Mouse (Mus musculus) midbrain, embryonic 15.5 days (tissue): ENCODE measurements around the gene Trpm4. TPM values are rescaled to one million over a fixed set of nuclear protein-coding genes. Genes with fewer than 3 reads are reported as not detected.

Experiments used
- ATAC-seq: fragments of 200-750 bp; cut with Nextera tagmentation; replicated peaks from 2 replicates; pipeline ENCODE4 v1.8.0; 2017; ENCODE audit warnings: moderate TSS enrichment
- H3K27ac ChIP-seq: fragments of 300-500 bp; sonication (generic); 2 replicates; pipeline ENCODE4 v1.5.1; 2015; ENCODE audit warnings: mild to moderate bottlenecking, inconsistent platforms
- H3K27me3 ChIP-seq: fragments of 300-500 bp; sonication (generic); replicated peaks from 2 replicates; pipeline ENCODE4 v1.6.1; 2015; ENCODE audit warnings: inconsistent platforms
- H3K36me3 ChIP-seq: fragments of 300-500 bp; sonication (generic); replicated peaks from 2 replicates; pipeline ENCODE4 v1.6.1; 2015; ENCODE audit warnings: inconsistent platforms
- H3K4me1 ChIP-seq: fragments of 300-500 bp; sonication (generic); 2 replicates; pipeline ENCODE4 v1.6.1; 2015; ENCODE audit warnings: inconsistent platforms
- H3K4me2 ChIP-seq: fragments of 300-500 bp; sonication (generic); 2 replicates; pipeline ENCODE4 v1.6.1; 2015; ENCODE audit warnings: inconsistent platforms, mild to moderate bottlenecking, moderate library complexity
- H3K4me3 ChIP-seq: fragments of 300-500 bp; sonication (generic); 2 replicates; pipeline ENCODE4 v1.5.1; 2015; ENCODE audit warnings: mild to moderate bottlenecking, inconsistent platforms
- H3K9ac ChIP-seq: fragments of 300-500 bp; sonication (generic); 2 replicates; pipeline ENCODE4 v1.6.1; 2015; ENCODE audit warnings: mild to moderate bottlenecking, inconsistent platforms
- H3K9me3 ChIP-seq: fragments of 300-500 bp; sonication (generic); 2 replicates; pipeline ENCODE4 v1.6.1; 2016; ENCODE audit warnings: inconsistent platforms
- WGBS: fragments of 180-500 bp; shearing (Covaris S2); methylation state at CpG from one replicate; pipeline ENCODE4 v1.1.7; 2015; ENCODE audit warnings: mixed read lengths; 5-methylcytosine and 5-hydroxymethylcytosine counted together
- polyA plus RNA-seq: library from polyadenylated mRNA; unstranded; fragments of >200 nt; fragmentation: Nextera tagmentation; extraction: Ambion mirVana; gene quantifications from 2 replicates; pipeline ENCODE4 v1.2.1, GENCODE M21; 2015

Trpm4 gene
- polyA plus RNA-seq, 1 experiment from 2014 or later: 10.7 TPM

GRCm38 (mm10) chr7:45328841-45329475, 4.6 kb downstream of the Trpm4 start:
- no peak for ATAC-seq
- Histone ChIP-seq H3K27ac (no peak overlapping the region), H3K4me3 (no peak overlapping the region), H3K36me3 (no peaks in the 10 kb centered on the region), H3K27me3 (no peaks in the 10 kb centered on the region), H3K4me1 (peaks cover 18% of the 10 kb centered on the region), H3K9ac (no peak overlapping the region), H3K9me3 (no peaks in the 10 kb centered on the region), H3K4me2 (no peak overlapping the region)
- 87% methylated on average over 13 of the region's 13 CpGs for WGBS

GRCm38 (mm10) chr7:45325800-45326199, 7.8 kb downstream of the Trpm4 start:
- no peak for ATAC-seq
- H3K4me2 ChIP-seq: no peak overlapping the region

GRCm38 (mm10) chr7:45323069-45323468, 10.5 kb downstream of the Trpm4 start:
- no peak for ATAC-seq
- Histone ChIP-seq H3K27ac (no peak overlapping the region), H3K4me1 (no peaks in the 10 kb centered on the region), H3K4me2 (no peak overlapping the region), H3K9ac (no peak overlapping the region), H3K36me3 (no peaks in the 10 kb centered on the region), H3K9me3 (no peaks in the 10 kb centered on the region), H3K27me3 (no peaks in the 10 kb centered on the region), H3K4me3 (no peak overlapping the region)
- WGBS: 90% methylated on average over 5 of the region's 5 CpGs

More at GRCm38 (mm10) chr7:45325800-45326199, 7.8 kb downstream of the Trpm4 start:
- no peaks in the 10 kb centered on the region for H3K4me1 ChIP-seq
- H3K27ac ChIP-seq: no peak overlapping the region
- no peaks in the 10 kb centered on the region for H3K9me3 ChIP-seq
- no peak overlapping the region for H3K4me3 ChIP-seq
- H3K36me3 ChIP-seq: no peaks in the 10 kb centered on the region
- no peaks in the 10 kb centered on the region for H3K27me3 ChIP-seq
- H3K9ac ChIP-seq: no peak overlapping the region

GRCm38 (mm10) chr7:45322245-45322644, 11.3 kb downstream of the Trpm4 start:
- no peak for ATAC-seq
- Histone ChIP-seq H3K27me3 (no peaks in the 10 kb centered on the region), H3K4me3 (no peak overlapping the region), H3K9me3 (no peaks in the 10 kb centered on the region), H3K36me3 (no peaks in the 10 kb centered on the region), H3K4me2 (no peak overlapping the region), H3K9ac (no peak overlapping the region), H3K4me1 (no peaks in the 10 kb centered on the region), H3K27ac (no peak overlapping the region)
- WGBS: 89% methylated on average over 4 of the region's 4 CpGs

GRCm38 (mm10) chr7:45316536-45316935, 17.0 kb downstream of the Trpm4 start:
- Histone ChIP-seq H3K27me3 (no peaks in the 10 kb centered on the region), H3K9ac (no peak overlapping the region), H3K4me3 (no peak overlapping the region), H3K27ac (no peak overlapping the region), H3K4me2 (no peak overlapping the region), H3K36me3 (no peaks in the 10 kb centered on the region), H3K9me3 (no peaks in the 10 kb centered on the region), H3K4me1 (peaks cover 9% of the 10 kb centered on the region; the same call in 1 of the 2 replicates)
- WGBS: 91% methylated on average over 14 of the region's 14 CpGs
- ATAC-seq: no peak

GRCm38 (mm10) chr7:45315182-45315701, 18.3 kb downstream of the Trpm4 start:
- peaks cover 9% of the 10 kb centered on the region; the same call in 1 of the 2 replicates for H3K4me1 ChIP-seq
- no peaks in the 10 kb centered on the region for H3K36me3 ChIP-seq
- H3K27me3 ChIP-seq: no peaks in the 10 kb centered on the region
- H3K4me3 ChIP-seq: no peak overlapping the region
- 87% methylated on average over 10 of the region's 10 CpGs for WGBS
- no peak overlapping the region for H3K27ac ChIP-seq
- no peaks in the 10 kb centered on the region for H3K9me3 ChIP-seq
- H3K9ac ChIP-seq: no peak overlapping the region
- H3K4me2 ChIP-seq: no peak overlapping the region
- no peak for ATAC-seq

- H3K9me3 ChIP-seq: no peaks in the 10 kb centered on the region
- H3K4me2 ChIP-seq: no peak overlapping the region
- no peak overlapping the region for H3K9ac ChIP-seq
- no peaks in the 10 kb centered on the region for H3K27me3 ChIP-seq
- peak overlapping the region; percentile 30 for H3K27ac ChIP-seq
- 42% methylated on average over 9 of the region's 9 CpGs for WGBS
- no peaks in the 10 kb centered on the region for H3K36me3 ChIP-seq
- peaks cover 12% of the 10 kb centered on the region; the same call in 1 of the 2 replicates for H3K4me1 ChIP-seq
- no peak overlapping the region for H3K4me3 ChIP-seq
- ATAC-seq: no peak
Measured at GRCm38 (mm10) chr7:45313495-45313894, 20.1 kb downstream of the Trpm4 start.

GRCm38 (mm10) chr7:45312686-45313453, 20.7 kb downstream of the Trpm4 start:
- H3K27ac ChIP-seq: peak overlapping the region; percentile 30
- no peaks in the 10 kb centered on the region for H3K9me3 ChIP-seq
- H3K9ac ChIP-seq: no peak overlapping the region
- 34% methylated on average over 10 of the region's 10 CpGs for WGBS
- peaks cover 12% of the 10 kb centered on the region; the same call in 1 of the 2 replicates for H3K4me1 ChIP-seq
- no peaks in the 10 kb centered on the region for H3K36me3 ChIP-seq
- H3K4me2 ChIP-seq: no peak overlapping the region; the same call in 1 of the 2 replicates
- ATAC-seq: no peak
- no peak overlapping the region for H3K4me3 ChIP-seq
- H3K27me3 ChIP-seq: no peaks in the 10 kb centered on the region

GRCm38 (mm10) chr7:45312023-45312422, 21.6 kb downstream of the Trpm4 start:
- Histone ChIP-seq H3K4me2 (no peak overlapping the region), H3K27me3 (no peaks in the 10 kb centered on the region), H3K4me1 (peaks cover 12% of the 10 kb centered on the region; the same call in 1 of the 2 replicates), H3K9me3 (no peaks in the 10 kb centered on the region), H3K4me3 (no peak overlapping the region), H3K36me3 (no peaks in the 10 kb centered on the region), H3K9ac (no peak overlapping the region), H3K27ac (no peak overlapping the region)
- 81% methylated on average over 8 of the region's 8 CpGs for WGBS
- no peak for ATAC-seq

GRCm38 (mm10) chr7:45309455-45309854, 24.1 kb downstream of the Trpm4 start:
- WGBS: 8% methylated on average over 9 of the region's 9 CpGs
- Histone ChIP-seq H3K4me3 (no peak overlapping the region), H3K9ac (no peak overlapping the region), H3K36me3 (no peaks in the 10 kb centered on the region), H3K4me1 (peaks cover 22% of the 10 kb centered on the region), H3K27ac (no peak overlapping the region), H3K9me3 (no peaks in the 10 kb centered on the region), H3K4me2 (no peak overlapping the region), H3K27me3 (no peaks in the 10 kb centered on the region)
- ATAC-seq: no peak

- Histone ChIP-seq H3K4me3 (no peak overlapping the region), H3K4me1 (peaks cover 21% of the 10 kb centered on the region), H3K4me2 (no peak overlapping the region), H3K36me3 (no peaks in the 10 kb centered on the region), H3K9ac (no peak overlapping the region), H3K27ac (no peak overlapping the region), H3K9me3 (no peaks in the 10 kb centered on the region), H3K27me3 (no peaks in the 10 kb centered on the region)
- ATAC-seq: no peak
- WGBS: 63% methylated on average over 15 of the region's 15 CpGs
Measured at GRCm38 (mm10) chr7:45308551-45309240, 24.9 kb downstream of the Trpm4 start.

- 5% methylated on average over 17 of the region's 17 CpGs for WGBS
- H3K9me3 ChIP-seq: no peaks in the 10 kb centered on the region
- no peak overlapping the region for H3K9ac ChIP-seq
- H3K4me2 ChIP-seq: peak overlapping the region; percentile 42
- ATAC-seq: peak; percentile 40
- peak overlapping the region; percentile 13 for H3K4me3 ChIP-seq
- H3K4me1 ChIP-seq: peaks cover 18% of the 10 kb centered on the region
- no peaks in the 10 kb centered on the region for H3K36me3 ChIP-seq
- no peaks in the 10 kb centered on the region for H3K27me3 ChIP-seq
- no peak overlapping the region for H3K27ac ChIP-seq
Measured at GRCm38 (mm10) chr7:45305275-45305674, 28.3 kb downstream of the Trpm4 start.
